Mouse (Mus musculus) hindbrain, embryonic 10.5 days (tissue): Measurements from ENCODE around the gene Eif2ak2. TPM values are rescaled to one million over a fixed set of nuclear protein-coding genes. Genes with fewer than 3 reads are reported as not detected.

Experiments
- DNase-seq: peaks from one replicate; pipeline ENCODE4 v3.0.0-alpha.2; 2017; ENCODE audit warnings: low spot score
- H3K27ac ChIP-seq: fragments of 300-500 bp; sonication (generic); 2 replicates; pipeline ENCODE4 v1.5.1; 2016; ENCODE audit warnings: mild to moderate bottlenecking, moderate library complexity
- H3K27me3 ChIP-seq: fragments of 300-500 bp; sonication (generic); 2 replicates; pipeline ENCODE4 v1.6.1; 2016; ENCODE audit warnings: mild to moderate bottlenecking; ENCODE audit not compliant: poor library complexity, insufficient read depth, severe bottlenecking
- H3K36me3 ChIP-seq: fragments of 300-500 bp; sonication (generic); 2 replicates; pipeline ENCODE4 v1.6.1; 2016; ENCODE audit warnings: mild to moderate bottlenecking, moderate library complexity
- H3K4me1 ChIP-seq: fragments of 300-500 bp; sonication (generic); replicated peaks from 2 replicates; pipeline ENCODE4 v1.6.1; 2016; ENCODE audit warnings: mild to moderate bottlenecking
- H3K4me3 ChIP-seq: fragments of 300-500 bp; sonication (generic); 2 replicates; pipeline ENCODE4 v1.5.1; 2016; ENCODE audit warnings: mild to moderate bottlenecking, moderate library complexity
- H3K9me3 ChIP-seq: fragments of 300-500 bp; sonication (generic); 2 replicates; pipeline ENCODE4 v1.6.1; 2016; ENCODE audit warnings: mild to moderate bottlenecking, moderate library complexity
- polyA plus RNA-seq: library from polyadenylated mRNA; unstranded; fragments of >200 nt; fragmentation: Nextera tagmentation; extraction: Ambion mirVana; gene quantifications from 2 replicates; pipeline ENCODE4 v1.2.1, GENCODE M21; 2016

The Eif2ak2 gene
- polyA plus RNA-seq, 1 experiment from 2014 or later = 4.9 TPM

DNA sequence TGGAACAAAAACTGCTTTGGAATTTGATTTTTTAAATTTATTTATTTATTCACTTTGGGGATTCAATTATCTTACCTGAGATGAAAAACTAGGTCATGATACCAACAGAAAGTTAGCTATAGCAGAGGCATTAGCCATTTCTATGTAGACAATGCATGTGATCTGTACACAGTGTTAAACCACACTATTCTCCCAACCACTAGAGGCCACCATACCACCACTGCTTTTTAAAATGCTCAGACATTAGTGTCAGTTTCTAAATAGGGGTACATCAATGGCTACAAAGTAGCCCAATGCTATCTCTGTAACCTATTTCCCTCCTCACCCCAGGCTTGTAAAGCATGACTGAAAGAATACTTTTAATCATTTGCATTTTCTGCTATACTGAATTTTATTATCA is 73.4 kb downstream of the Eif2ak2 start:
- Histone ChIP-seq H3K4me3 (no peak overlapping the region), H3K27ac (no peak overlapping the region), H3K27me3 (no peaks in the 10 kb centered on the region), H3K36me3 (peaks cover 55% of the 10 kb centered on the region), H3K4me1 (no peaks in the 10 kb centered on the region), H3K9me3 (no peaks in the 10 kb centered on the region)
- no peak for DNase-seq

Other genes starting within 250 kb of the Eif2ak2 start
- 4.8 and 6.0 TPM in 2 replicates for gene Strn, start 145.4 kb downstream of the Eif2ak2 start, polyA plus RNA-seq
- gene Heatr5b, start 47.2 kb downstream of the Eif2ak2 start, polyA plus RNA-seq = 14.9 and 16.0 TPM in 2 replicates
- gene Gpatch11, start 47.0 kb downstream of the Eif2ak2 start, polyA plus RNA-seq = 34.3 and 36.2 TPM in 2 replicates
- 0.17 TPM in 1 of 2 replicates, not detected in the other for gene Sult6b1, start 24.4 kb upstream of the Eif2ak2 start, polyA plus RNA-seq
- 111 and 118 TPM in 2 replicates for gene Cebpzos, start 33.9 kb upstream of the Eif2ak2 start, polyA plus RNA-seq
- 39.5 and 50.2 TPM in 2 replicates for gene Cebpz, start 54.5 kb upstream of the Eif2ak2 start, polyA plus RNA-seq
- 46.6 and 58.2 TPM in 2 replicates for gene Ndufaf7, start 54.6 kb upstream of the Eif2ak2 start, polyA plus RNA-seq
- 34.4 and 42.7 TPM in 2 replicates for gene Prkd3, start 138.2 kb upstream of the Eif2ak2 start, polyA plus RNA-seq
- 4.6 and 5.1 TPM in 2 replicates for gene Qpct, start 169.3 kb upstream of the Eif2ak2 start, polyA plus RNA-seq